ENCODE assay signal across 13 mouse cellular contexts in genomic region chr1:66552396-66552966, GRCm38 (mm10).
A peak's percentile ranks its signal among the peaks of the same experiment; 100 is the strongest.
DNase-seq lines count a peak whose midpoint lies in the region; ATAC-seq lines count a peak whose summit lies in the region.
"Had no signal": no experiment of that assay in that cellular context is flagged by ENCODE, and none has a peak within 500 bp of the region (broad histone marks: within the 10 kb centered on the region; RNA-seq: fewer than 3 reads in every experiment).

No protein-coding gene starts in this region.

- 78% methylated on average over 5 of the region's 5 CpGs for WGBS in hindbrain, embryonic 14.5 days
- 65% methylated on average over 5 of the region's 5 CpGs for WGBS in intestine, embryonic 16.5 days

- no peaks in the 10 kb centered on the region for H3K4me1 ChIP-seq in hindbrain, embryonic 14.5 days (replicated peaks; ENCODE audit: control insufficient read depth, insufficient read depth, low read length)
- H3K4me1 ChIP-seq in intestine, embryonic 16.5 days (ENCODE audit: control insufficient read depth, insufficient read depth, low read length), result no peaks in the 10 kb centered on the region
- H3K4me1 ChIP-seq: heart, embryonic 13.5 days; hindbrain, embryonic 15.5 days; liver, embryonic 15.5 days had no signal

- H3K4me3 ChIP-seq in hindbrain, embryonic 14.5 days (replicated peaks; ENCODE audit: low read length), result no peak overlapping the region
- H3K4me3 ChIP-seq in intestine, embryonic 16.5 days (ENCODE audit: low read length), result no peak overlapping the region
- H3K4me3 ChIP-seq: heart, embryonic 13.5 days; hindbrain, embryonic 15.5 days; liver, embryonic 15.5 days had no signal

- intact Hi-C loops in left cerebral cortex, postnatal 36 days (cut with DNase I), result no loop called here

- no peak overlapping the region for H3K9ac ChIP-seq in hindbrain, embryonic 14.5 days
- no peak overlapping the region for H3K9ac ChIP-seq in intestine, embryonic 16.5 days (ENCODE audit: low read depth, low read length)
- H3K9ac ChIP-seq: heart, embryonic 13.5 days; hindbrain, embryonic 15.5 days; liver, embryonic 15.5 days had no signal

- no peaks in the 10 kb centered on the region for H3K9me3 ChIP-seq in hindbrain, embryonic 14.5 days (ENCODE audit: control insufficient read depth, low read length)
- H3K9me3 ChIP-seq in intestine, embryonic 16.5 days (ENCODE audit: control insufficient read depth, low read length), result no peaks in the 10 kb centered on the region
- H3K9me3 ChIP-seq: heart, embryonic 13.5 days; hindbrain, embryonic 15.5 days; liver, embryonic 15.5 days had no signal

- H3K36me3 ChIP-seq in hindbrain, embryonic 14.5 days (replicated peaks; ENCODE audit: control insufficient read depth, insufficient read depth), result no peaks in the 10 kb centered on the region; the same call in 1 of the 2 replicates
- no peaks in the 10 kb centered on the region for H3K36me3 ChIP-seq in intestine, embryonic 16.5 days (ENCODE audit: control insufficient read depth, insufficient read depth, low read length)
- H3K36me3 ChIP-seq: heart, embryonic 13.5 days; liver, embryonic 15.5 days had no signal

- H3K4me2 ChIP-seq in hindbrain, embryonic 14.5 days (replicated peaks), result no peak overlapping the region
- H3K4me2 ChIP-seq in intestine, embryonic 16.5 days (ENCODE audit: low read depth, low read length), result no peak overlapping the region
- H3K4me2 ChIP-seq: heart, embryonic 13.5 days; hindbrain, embryonic 15.5 days; liver, embryonic 15.5 days had no signal

- H3K27ac ChIP-seq in hindbrain, embryonic 14.5 days, result no peak overlapping the region
- no peak overlapping the region for H3K27ac ChIP-seq in intestine, embryonic 16.5 days (ENCODE audit: low read length)
- H3K27ac ChIP-seq: heart, embryonic 13.5 days; hindbrain, embryonic 15.5 days; liver, embryonic 15.5 days had no signal

- no peaks in the 10 kb centered on the region for H3K27me3 ChIP-seq in hindbrain, embryonic 14.5 days (ENCODE audit: control insufficient read depth, insufficient read depth, low read length)
- no peaks in the 10 kb centered on the region for H3K27me3 ChIP-seq in intestine, embryonic 16.5 days (replicated peaks; ENCODE audit: control insufficient read depth, insufficient read depth, low read length)
- H3K27me3 ChIP-seq: heart, embryonic 13.5 days; hindbrain, embryonic 15.5 days; liver, embryonic 15.5 days had no signal

- peak; percentile 88 for ATAC-seq in inflammation-experienced regulatory T-cells, adult 6 months
- ATAC-seq in hindbrain, embryonic 14.5 days (ENCODE audit: low FRiP score), result no peak
- no peak for ATAC-seq in intestine, embryonic 16.5 days

- peak; percentile 5 for DNase-seq in thymus, postnatal 14 days
- no peak for DNase-seq in thymus, adult 18-20 months
- peak; percentile 51 to 65 for DNase-seq in left cerebral cortex, postnatal 36 days (ENCODE audit: low spot score in 2 of 2)
- DNase-seq in hindbrain, embryonic 14.5 days (ENCODE audit: low spot score), result no peak
- DNase-seq in yolk sac, embryonic 10.5 days (ENCODE audit: low spot score), result no peak
- DNase-seq: cerebellum, postnatal 36 days; kidney, postnatal 4 days; retina, postnatal 1 day had no signal

Comparison
In these comparisons a context has a peak if more than half of its experiments do, and no peak if none do; other contexts are left out.
1. DNase-seq: peak in thymus, postnatal 14 days (single experiment) and left cerebral cortex, postnatal 36 days (2 of 2); none in thymus, adult 18-20 months (0 of 2), hindbrain, embryonic 14.5 days (single experiment) and yolk sac, embryonic 10.5 days (single experiment).